Mouse (Mus musculus) kidney, adult 10 weeks (tissue): ENCODE results near the gene Mst1. TPM values are rescaled to one million over a fixed set of nuclear protein-coding genes. Genes with fewer than 3 reads are reported as not detected.

Experiments
- polyA plus RNA-seq: library from polyadenylated mRNA; stranded (reverse); fragments of 350-450 nt; fragmentation: Illumina TruSeq; extraction: RNeasy Lipid Tissue Mini Kit (QIAGEN cat#74804); gene quantifications from one replicate; pipeline ENCODE4 v1.2.3, GENCODE M21; 2014; ENCODE audit warnings: low read depth, low replicate concordance

Gene Mst1
- not detected for polyA plus RNA-seq

DNA sequence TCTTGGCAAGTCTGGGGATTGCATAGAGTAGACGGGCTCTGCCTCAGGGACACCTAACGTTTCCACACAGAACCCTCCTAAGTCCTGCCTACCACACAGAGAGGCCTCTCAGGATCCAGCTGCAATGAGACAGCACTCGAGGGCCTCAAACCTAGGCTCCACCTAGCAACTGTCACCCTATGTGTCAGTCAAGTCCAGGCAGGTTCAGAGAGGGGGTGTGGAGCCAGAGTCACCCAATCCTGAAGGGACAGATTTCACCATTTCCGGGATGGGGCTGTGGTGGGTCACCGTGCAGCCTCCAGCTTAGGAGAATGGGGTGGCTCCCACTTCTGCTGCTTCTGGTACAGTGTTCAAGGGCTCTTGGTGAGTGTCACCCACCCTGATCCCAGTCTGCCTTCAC lies at the start of gene Mst1:
Gene Mst1 (plus strand): TSS at position 269 of the 400 bp plus-strand sequence.

DNA sequence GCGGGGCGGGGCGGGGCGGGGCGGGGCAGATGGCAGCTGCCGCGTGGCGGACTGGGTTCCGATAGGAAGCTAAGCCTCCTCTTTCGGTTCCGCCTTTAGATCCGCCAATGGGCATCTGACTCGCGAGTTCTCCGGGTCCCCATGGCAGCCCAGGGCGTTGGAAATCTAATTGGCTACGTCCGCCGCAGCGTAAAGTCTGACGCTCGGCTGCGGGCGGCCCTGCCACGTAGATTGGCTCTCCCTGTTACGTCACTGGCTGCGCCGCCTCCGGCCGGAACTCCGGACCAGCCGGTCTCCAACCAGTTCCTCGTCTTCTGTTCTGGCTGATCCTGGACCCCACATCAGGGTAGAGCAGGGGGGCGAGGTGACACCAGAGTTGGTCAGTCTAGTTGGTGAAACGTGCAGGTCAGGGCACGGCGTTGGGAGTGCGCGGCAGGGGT lies 31.2 kb upstream of the Mst1 start, which contains the start of gene Gmppb:
Gene Gmppb (plus strand): TSS at position 227 of the 440 bp plus-strand sequence.

GRCm38 (mm10) chr9:108052885-108053664 lies 27.2 kb upstream of the Mst1 start, which contains the start of gene Amigo3:
Gene Amigo3, plus strand, starts transcription at chr9:108053159.

DNA sequence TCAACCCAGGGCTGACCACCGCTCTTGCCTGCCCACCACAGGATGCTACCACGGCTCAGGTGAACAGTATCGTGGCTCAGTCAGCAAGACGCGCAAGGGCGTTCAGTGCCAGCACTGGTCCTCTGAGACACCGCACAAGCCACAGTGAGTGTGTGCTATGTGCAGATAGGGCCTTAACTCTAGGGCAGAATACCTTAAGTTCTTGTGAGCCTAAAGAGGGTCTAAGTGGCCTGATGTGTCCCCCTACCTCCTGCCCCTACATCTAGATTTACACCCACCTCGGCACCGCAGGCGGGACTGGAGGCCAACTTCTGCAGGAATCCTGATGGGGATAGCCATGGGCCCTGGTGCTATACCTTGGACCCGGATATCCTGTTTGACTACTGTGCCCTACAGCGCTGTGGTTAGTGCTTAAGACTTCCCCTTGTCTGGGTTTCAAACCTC lies 2.8 kb downstream of the Mst1 start, which contains the start of gene Rnf123:
Gene Rnf123 (minus strand): TSS at position 359 of the 444 bp plus-strand sequence.

DNA sequence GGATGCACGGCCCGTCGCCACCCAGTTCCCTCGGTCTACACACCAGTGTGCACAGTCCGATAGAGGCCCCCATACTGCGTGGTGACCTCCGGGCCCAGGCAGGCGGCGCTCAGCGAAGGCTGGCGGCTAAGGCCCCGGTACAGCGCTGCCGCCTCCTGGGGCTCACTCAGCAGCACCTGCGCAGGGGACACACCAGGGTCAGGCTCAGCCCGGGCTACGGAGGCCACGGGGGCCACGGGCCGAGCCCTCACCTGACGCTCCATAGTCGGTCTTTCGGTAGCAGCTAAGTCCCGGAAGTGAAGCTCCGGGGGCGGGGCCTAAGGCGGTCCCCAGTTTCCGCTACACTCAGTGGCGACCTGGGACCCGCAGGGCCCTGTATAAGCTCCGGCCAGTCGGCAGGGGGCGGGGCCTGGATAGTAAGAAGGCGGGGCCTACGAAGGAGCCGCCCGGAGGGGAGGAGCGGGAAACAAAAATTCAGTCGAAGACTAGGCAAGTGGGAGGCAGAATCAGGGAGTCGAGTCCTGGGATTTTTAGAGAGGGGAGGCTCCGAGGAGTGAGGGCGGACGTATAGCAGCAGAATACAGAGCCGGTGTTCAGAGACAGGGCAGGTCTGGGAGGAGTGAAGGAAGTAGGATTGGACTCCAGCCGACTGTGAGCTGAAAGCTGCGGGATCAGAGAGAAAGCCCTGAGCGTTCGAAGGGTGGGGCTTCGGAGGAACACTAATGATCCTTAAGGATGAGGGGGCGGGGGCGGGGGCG lies 14.1 kb downstream of the Mst1 start, which contains the start of gene Apeh:
Gene Apeh (minus strand): TSS at position 423 of the 758 bp plus-strand sequence.

Other genes with a start within 250 kb of the Mst1 start
- 64.7 TPM for gene Rbm6, start 207.2 kb upstream of the Mst1 start, polyA plus RNA-seq
- not detected for gene Mon1a, start 192.3 kb upstream of the Mst1 start, polyA plus RNA-seq
- gene Mst1r, start 173.6 kb upstream of the Mst1 start, polyA plus RNA-seq: not detected
- gene Actl11, start 152.0 kb upstream of the Mst1 start, polyA plus RNA-seq: not detected
- not detected for gene Camkv, start 144.8 kb upstream of the Mst1 start, polyA plus RNA-seq
- not detected for gene Traip, start 130.3 kb upstream of the Mst1 start, polyA plus RNA-seq
- gene Uba7, start 104.9 kb upstream of the Mst1 start, polyA plus RNA-seq: 1.1 TPM
- gene Gm20661, start 97.4 kb upstream of the Mst1 start, polyA plus RNA-seq: 0.32 TPM
- gene Inka1, start 94.6 kb upstream of the Mst1 start, polyA plus RNA-seq: not detected
- not detected for gene Cdhr4, start 87.9 kb upstream of the Mst1 start, polyA plus RNA-seq
- not detected for gene Gm20662, start 84.1 kb upstream of the Mst1 start, polyA plus RNA-seq
- 65.5 TPM for gene Ip6k1, start 77.9 kb upstream of the Mst1 start, polyA plus RNA-seq
- 1.1 TPM for gene Gmppb, start 31.2 kb upstream of the Mst1 start, polyA plus RNA-seq
- not detected for gene Amigo3, start 27.3 kb upstream of the Mst1 start, polyA plus RNA-seq
- gene Rnf123, start 2.9 kb downstream of the Mst1 start, polyA plus RNA-seq: 1.6 TPM
- 48.3 TPM for gene Apeh, start 14.2 kb downstream of the Mst1 start, polyA plus RNA-seq
- not detected for gene Bsn, start 109.9 kb downstream of the Mst1 start, polyA plus RNA-seq
- gene Dag1, start 183.5 kb downstream of the Mst1 start, polyA plus RNA-seq: 31.0 TPM
- 42.1 TPM for gene Nicn1, start 210.0 kb downstream of the Mst1 start, polyA plus RNA-seq
- 37.5 TPM for gene Amt, start 216.4 kb downstream of the Mst1 start, polyA plus RNA-seq
- 456 TPM for gene Rhoa, start 225.7 kb downstream of the Mst1 start, polyA plus RNA-seq
- gene Tcta, start 225.7 kb downstream of the Mst1 start, polyA plus RNA-seq: 19.1 TPM